Mouse (Mus musculus): Measurements from ENCODE around the gene Cilp. TPM values are rescaled to one million over a fixed set of nuclear protein-coding genes. Genes with fewer than 3 reads are reported as not detected.

The Cilp gene
- polyA plus RNA-seq, 1 experiment = 0.29 TPM

DNA sequence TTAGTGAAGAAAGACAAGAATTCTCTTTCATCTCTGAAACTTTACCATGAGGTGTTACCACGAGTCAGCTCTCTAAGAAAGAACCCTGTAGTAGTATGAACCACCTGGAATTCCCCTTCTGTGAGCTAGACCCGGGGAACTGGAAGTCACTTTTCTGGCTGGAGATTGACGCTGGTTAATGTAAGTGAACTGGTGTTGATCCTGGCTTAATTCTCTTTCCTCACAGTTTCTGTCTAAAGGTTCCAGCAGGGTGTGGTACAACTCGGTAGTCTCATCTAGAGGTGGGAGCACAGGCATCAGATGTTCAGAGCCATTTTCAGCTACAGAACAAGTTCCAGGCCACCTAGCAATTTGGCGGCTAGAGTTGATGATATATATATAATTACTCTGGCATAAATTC is 28.1 kb downstream of the Cilp start:
- Histone ChIP-seq H3K4me3 (peak overlapping the region; percentile 90), H3K36me3 (ENCODE audit: control insufficient read depth, insufficient read depth) (peaks cover 4% of the 10 kb centered on the region)
- no peak for TF ChIP-seq TCF12 (IDR thresholded peaks at IDR 0.05; ENCODE audit: insufficient read depth, poor library complexity, severe bottlenecking)

DNA sequence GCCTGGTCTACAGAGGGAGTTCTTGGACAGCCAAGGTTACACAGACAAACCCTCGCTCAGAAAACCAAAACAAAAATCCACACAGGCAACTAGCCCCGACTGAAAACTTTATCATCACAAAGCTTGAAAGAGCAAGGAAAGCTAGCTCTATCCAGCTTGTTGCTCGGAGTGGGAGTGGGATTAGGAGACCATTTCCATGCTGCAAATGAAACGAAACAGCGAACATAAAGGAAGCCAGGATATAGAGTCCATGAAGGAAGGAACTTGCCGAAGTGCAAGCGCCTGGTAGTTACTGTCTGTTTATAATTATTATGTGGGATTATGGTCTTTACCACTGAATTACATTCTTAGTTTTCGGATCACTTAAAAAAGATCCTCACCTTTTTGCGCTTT is 28.6 kb downstream of the Cilp start:
- no peak for TF ChIP-seq MYOG (IDR thresholded peaks at IDR 0.05; ENCODE audit: control insufficient read depth in 1 of 3, insufficient read depth in 1 of 3, insufficient read length in 2 of 3, low read depth in 2 of 3)
- Histone ChIP-seq H3K4me3 (peak overlapping the region; percentile 90), H3K4me2 (ENCODE audit: low read depth) (peak overlapping the region; percentile 77), H3K36me3 (ENCODE audit: control insufficient read depth, insufficient read depth) (peaks cover 4% of the 10 kb centered on the region), H3K79me2 (ENCODE audit: control insufficient read depth, insufficient read depth) (peaks cover 31% of the 10 kb centered on the region), H3K27me3 (ENCODE audit: control insufficient read depth, insufficient read depth, insufficient read length) (no peaks in the 10 kb centered on the region), H3ac (ENCODE audit: control insufficient read depth, insufficient read length) (peak overlapping the region; percentile 61)

More for the DNA sequence above, 28.1 kb downstream of the Cilp start:
- Histone ChIP-seq H3ac (ENCODE audit: control insufficient read depth, insufficient read length) (no peak overlapping the region), H3K27me3 (ENCODE audit: control insufficient read depth, insufficient read depth, insufficient read length) (no peaks in the 10 kb centered on the region), H3K79me2 (ENCODE audit: control insufficient read depth, insufficient read depth) (peaks cover 29% of the 10 kb centered on the region), H3K4me2 (ENCODE audit: low read depth) (peak overlapping the region; percentile 77)

DNA sequence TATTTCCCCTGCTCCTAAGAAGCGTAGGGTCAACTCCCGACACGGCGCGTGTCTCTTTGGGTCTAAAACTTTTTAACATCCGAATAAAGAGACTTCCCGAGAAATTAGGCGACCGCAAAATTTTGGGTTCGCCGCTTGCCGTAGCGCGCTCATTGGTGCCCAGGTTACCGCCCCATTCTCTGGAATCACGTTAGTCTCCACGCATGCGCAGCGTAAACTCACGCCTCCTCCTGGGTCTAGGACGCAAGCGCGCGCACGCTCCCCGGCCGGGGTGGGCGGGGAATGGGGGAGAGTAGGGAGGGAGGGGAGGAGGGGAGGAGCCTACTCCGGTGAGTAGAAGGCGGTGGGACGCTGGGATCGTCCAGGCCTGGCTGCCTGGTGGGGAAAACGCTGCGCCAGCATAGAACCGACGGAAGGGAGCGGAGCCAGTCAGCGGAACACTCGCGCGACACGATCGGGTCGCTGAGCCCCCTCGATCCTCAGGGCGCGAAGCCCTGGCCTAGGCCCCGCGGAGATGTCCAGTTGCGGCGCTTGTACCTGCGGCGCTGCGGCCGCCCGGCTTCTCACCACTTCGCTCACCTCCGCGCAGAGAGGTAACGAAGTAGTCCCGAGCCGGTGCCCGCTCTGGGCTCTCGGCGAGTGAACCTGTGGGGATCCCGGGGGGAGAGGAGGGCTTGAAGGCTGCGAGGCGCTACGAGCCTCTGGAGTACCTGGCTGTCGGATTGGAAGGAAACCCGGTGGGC is 29.2 kb downstream of the Cilp start, which contains the start of gene Clpx:
Clpx (plus strand) TSS at position 288 of the 743 bp plus-strand sequence.
- Histone ChIP-seq H3K4me3 (peak within 1 kb of the TSS; percentile 90), H3K79me2 (ENCODE audit: control insufficient read depth, insufficient read depth) (peaks cover 36% of the 10 kb centered on the region), H3K36me3 (ENCODE audit: control insufficient read depth, insufficient read depth) (peaks cover 4% of the 10 kb centered on the region), H3K4me2 (ENCODE audit: low read depth) (peak within 1 kb of the TSS; percentile 77), H3ac (ENCODE audit: control insufficient read depth, insufficient read length) (peak within 1 kb of the TSS; percentile 61), H3K27me3 (ENCODE audit: control insufficient read depth, insufficient read depth, insufficient read length) (no peaks in the 10 kb centered on the region)
- no peak for TF ChIP-seq USF1 (IDR thresholded peaks at IDR 0.05; ENCODE audit: low read depth)
- TF ChIP-seq POLR2A (IDR thresholded peaks at IDR 0.05; ENCODE audit: insufficient read length, low read depth) = peak; percentile 88
- peak; percentile 88 for TF ChIP-seq POLR2AphosphoS2 (IDR thresholded peaks at IDR 0.05; ENCODE audit: insufficient read length, low read depth)
- no peak for TF ChIP-seq TCF3 (IDR thresholded peaks at IDR 0.05; ENCODE audit: insufficient read length, low read depth)
- 0 out of 2 replicates have a peak, but pooled peaks have one; percentile 1 for TF ChIP-seq CEBPB (IDR thresholded peaks at IDR 0.05; ENCODE audit: insufficient read depth, poor library complexity, severe bottlenecking)
- peak; percentile 28 for TF ChIP-seq E2F4 (IDR thresholded peaks at IDR 0.05; ENCODE audit: insufficient read depth)

DNA sequence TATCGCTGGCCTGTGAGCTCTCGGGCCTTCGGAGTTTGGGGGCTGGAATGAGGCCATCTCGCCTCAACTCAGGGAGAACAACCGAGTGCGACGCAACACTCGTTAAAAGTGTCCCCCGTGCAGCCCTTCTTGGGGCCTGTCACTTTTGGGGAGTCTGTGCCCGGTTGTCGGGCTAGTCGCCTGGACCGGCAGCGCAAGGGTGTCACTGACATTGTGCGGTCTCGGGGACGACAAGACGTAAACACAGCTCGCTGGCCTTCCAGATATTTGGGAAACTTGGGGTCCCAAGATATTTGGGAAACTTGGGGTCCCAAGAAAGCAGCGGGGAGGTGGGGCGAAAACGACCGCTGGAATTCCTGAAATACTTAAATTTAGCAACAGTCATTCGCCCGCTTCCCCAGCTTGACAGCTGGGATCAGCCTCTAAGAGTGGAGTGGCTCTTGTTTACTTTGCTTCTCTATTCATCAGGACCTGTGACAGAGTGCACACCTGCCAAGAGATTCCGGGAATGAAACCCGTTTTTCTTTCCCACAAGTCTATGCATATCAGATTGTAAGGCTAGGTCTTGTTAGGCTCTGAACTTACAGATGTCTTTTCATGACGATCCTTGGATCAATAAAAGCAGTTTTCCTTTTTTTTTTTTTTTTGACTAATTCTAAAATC is 29.9 kb downstream of the Cilp start:
- TF ChIP-seq TCF12 (IDR thresholded peaks at IDR 0.05; ENCODE audit: insufficient read depth, poor library complexity, severe bottlenecking) = no peak
- no peak for TF ChIP-seq POLR2AphosphoS2 (IDR thresholded peaks at IDR 0.05; ENCODE audit: insufficient read length, low read depth)
- no peak for TF ChIP-seq MYOG (IDR thresholded peaks at IDR 0.05; ENCODE audit: control insufficient read depth in 1 of 3, insufficient read depth in 1 of 3, insufficient read length in 2 of 3, low read depth in 2 of 3)
- no peak for TF ChIP-seq REST (IDR thresholded peaks at IDR 0.05; ENCODE audit: insufficient read depth, insufficient read length)
- no peak for TF ChIP-seq CEBPB (IDR thresholded peaks at IDR 0.05; ENCODE audit: insufficient read depth, poor library complexity, severe bottlenecking)
- TF ChIP-seq MYOD1 (IDR thresholded peaks at IDR 0.05; ENCODE audit: control insufficient read depth in 1 of 3, insufficient read length in 2 of 3, low read depth in 2 of 3) = no peak
- TF ChIP-seq E2F4 (IDR thresholded peaks at IDR 0.05; ENCODE audit: insufficient read depth) = no peak
- no peak for TF ChIP-seq POLR2A (IDR thresholded peaks at IDR 0.05; ENCODE audit: insufficient read length, low read depth)
- TF ChIP-seq TCF3 (IDR thresholded peaks at IDR 0.05; ENCODE audit: insufficient read length, low read depth) = no peak
- Histone ChIP-seq H3K79me2 (ENCODE audit: control insufficient read depth, insufficient read depth) (peaks cover 36% of the 10 kb centered on the region), H3K27me3 (ENCODE audit: control insufficient read depth, insufficient read depth, insufficient read length) (no peaks in the 10 kb centered on the region), H3K36me3 (ENCODE audit: control insufficient read depth, insufficient read depth) (peaks cover 4% of the 10 kb centered on the region), H3K4me2 (ENCODE audit: low read depth) (peak overlapping the region; percentile 76), H3ac (ENCODE audit: control insufficient read depth, insufficient read length) (peak overlapping the region; percentile 61), H3K4me3 (peak overlapping the region; percentile 90)

DNA sequence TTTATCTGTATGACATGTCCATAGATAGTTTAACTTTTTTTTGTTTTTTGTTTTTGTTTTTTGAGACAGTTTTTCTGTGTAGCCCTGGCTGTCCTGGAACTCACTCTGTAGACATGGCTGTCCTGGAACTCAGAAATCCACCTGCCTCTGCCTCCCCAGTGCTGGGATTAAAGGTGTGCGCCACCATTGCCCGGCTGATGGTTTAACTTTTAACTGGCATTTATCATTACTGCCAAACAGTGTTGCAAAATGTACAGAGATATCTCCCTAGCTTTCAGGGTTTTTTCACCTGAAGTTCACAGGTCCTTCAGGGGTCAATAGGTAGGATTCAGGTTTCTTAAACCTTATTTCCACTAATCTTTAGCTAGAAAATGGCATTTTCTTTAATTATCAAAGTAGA is 32.1 kb downstream of the Cilp start:
- Histone ChIP-seq H3K4me3 (no peak overlapping the region), H3ac (ENCODE audit: control insufficient read depth, insufficient read length) (no peak overlapping the region), H3K36me3 (ENCODE audit: control insufficient read depth, insufficient read depth) (peaks cover 22% of the 10 kb centered on the region), H3K79me2 (ENCODE audit: control insufficient read depth, insufficient read depth) (peaks cover 36% of the 10 kb centered on the region), H3K4me2 (ENCODE audit: low read depth) (no peak overlapping the region), H3K27me3 (ENCODE audit: control insufficient read depth, insufficient read depth, insufficient read length) (no peaks in the 10 kb centered on the region)
- TF ChIP-seq TCF12 (IDR thresholded peaks at IDR 0.05; ENCODE audit: insufficient read depth, poor library complexity, severe bottlenecking) (no peak), TCF3 (IDR thresholded peaks at IDR 0.05; ENCODE audit: insufficient read length, low read depth) (no peak), POLR2AphosphoS2 (IDR thresholded peaks at IDR 0.05; ENCODE audit: insufficient read length, low read depth) (no peak), CEBPB (IDR thresholded peaks at IDR 0.05; ENCODE audit: insufficient read depth, poor library complexity, severe bottlenecking) (no peak), POLR2A (IDR thresholded peaks at IDR 0.05; ENCODE audit: insufficient read length, low read depth) (no peak), REST (IDR thresholded peaks at IDR 0.05; ENCODE audit: insufficient read depth, insufficient read length) (no peak), MYOG (IDR thresholded peaks at IDR 0.05; ENCODE audit: control insufficient read depth in 1 of 3, insufficient read depth in 1 of 3, insufficient read length in 2 of 3, low read depth in 2 of 3) (no peak), MYOD1 (IDR thresholded peaks at IDR 0.05; ENCODE audit: control insufficient read depth in 1 of 3, insufficient read length in 2 of 3, low read depth in 2 of 3) (no peak), MAX (IDR thresholded peaks at IDR 0.05; ENCODE audit: low read depth) (no peak), SRF (IDR thresholded peaks at IDR 0.05; ENCODE audit: control insufficient read depth, insufficient read length, low read depth) (no peak), USF1 (IDR thresholded peaks at IDR 0.05; ENCODE audit: low read depth) (no peak), E2F4 (IDR thresholded peaks at IDR 0.05; ENCODE audit: insufficient read depth) (no peak)

Measured in myocyte (in vitro differentiated cells).